Mouse (Mus musculus) spleen, embryonic (tissue): ENCODE measurements around the gene Olfr1347.

Source experiments
- CTCF ChIA-PET: fragments of 350-600 bp; sonication (Branson Sonifier 250); formaldehyde crosslinking; loops from one replicate; lab custom pipeline; 2022; lab: Charles Lee

Olfr1347 gene

DNA sequence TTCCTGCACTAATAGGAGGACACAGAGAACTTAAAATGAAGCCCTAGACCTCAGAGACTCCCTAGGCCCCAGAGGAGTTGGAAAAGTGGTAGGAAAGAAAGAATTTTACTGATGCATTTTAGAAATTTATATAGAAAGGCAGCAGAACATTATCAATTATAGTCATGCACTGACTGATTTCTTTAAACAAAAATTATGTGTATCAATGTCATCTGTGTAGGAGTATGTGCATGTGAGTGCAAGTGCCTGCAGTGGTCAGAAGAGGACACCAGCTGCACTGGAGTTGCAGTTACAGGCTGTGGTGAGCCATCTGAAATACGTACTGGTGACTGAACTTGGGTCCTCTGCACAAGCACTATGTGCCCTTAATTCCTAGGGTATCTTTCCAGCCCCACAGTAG, at the start of gene Olfr1347:
Gene Olfr1347, minus strand, starts transcription at position 101 of the 400 bp plus-strand sequence.
- CTCF ChIA-PET: no interaction called here

GRCm38 (mm10) chr7:6526141-6526540, 26.6 kb upstream of the Olfr1347 start:
- CTCF ChIA-PET: no interaction called here

DNA sequence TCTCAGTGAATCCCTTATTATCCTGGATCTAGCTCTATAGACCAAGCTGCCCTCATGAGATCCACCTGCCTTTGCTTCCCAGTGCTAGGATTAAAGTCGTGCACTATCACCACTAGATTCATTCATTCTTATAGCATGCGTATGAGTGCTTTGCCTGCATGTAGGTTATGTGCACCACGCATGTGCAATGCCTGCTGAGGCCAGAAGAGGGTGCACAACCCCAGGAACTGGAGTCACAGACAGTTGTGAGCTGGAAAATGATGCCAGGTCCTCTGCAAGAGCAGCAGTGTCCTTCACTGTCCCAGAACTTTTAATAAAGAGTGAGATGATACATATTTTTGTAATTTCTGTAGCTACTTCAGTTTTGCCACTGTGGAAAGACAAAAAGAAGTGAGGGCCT, 25.4 kb upstream of the Olfr1347 start:
- CTCF ChIA-PET: no interaction called here

DNA sequence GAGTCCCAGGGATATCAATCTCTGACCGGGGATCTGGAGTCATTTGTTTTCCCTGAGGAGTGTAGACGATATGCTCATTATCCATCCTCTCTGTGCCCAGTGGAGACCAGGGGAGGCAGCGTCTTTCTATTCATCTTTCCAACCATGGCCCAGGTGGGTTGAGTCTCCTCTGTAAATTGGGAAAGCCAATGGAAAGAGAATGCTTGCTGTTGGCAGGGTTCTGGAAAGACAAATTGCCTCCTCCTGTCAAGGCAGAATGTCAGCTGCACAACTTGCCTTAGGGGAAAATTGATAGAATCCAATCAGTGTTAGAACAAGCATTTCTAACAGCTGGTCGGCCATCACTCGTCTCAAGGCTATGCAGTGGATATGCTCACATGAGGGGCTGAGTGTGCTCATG, 23.3 kb upstream of the Olfr1347 start, which contains the start of gene Olfr1349:
Gene Olfr1349, minus strand, starts transcription at position 101 of the 400 bp plus-strand sequence.
- CTCF ChIA-PET: no interaction called here

- CTCF ChIA-PET: interaction anchor here (0.7 kb wide), 1 partner anchor 222 kb away, joined by 3 read pairs; no protein-coding TSS in a partner anchor
These were observed 22.1 kb upstream of the Olfr1347 start for GRCm38 (mm10) chr7:6521666-6522065.

- CTCF ChIA-PET: no interaction called here
These were observed 9.1 kb upstream of the Olfr1347 start, which contains the start of gene Olfr1348 for GRCm38 (mm10) chr7:6508648-6509047. Gene Olfr1348 (minus strand): TSS chr7:6508748.

- CTCF ChIA-PET: no interaction called here
These were observed 12.7 kb downstream of the Olfr1347 start, which contains the start of gene Olfr5 for GRCm38 (mm10) chr7:6486841-6487240. Gene Olfr5 (minus strand): TSS chr7:6486941.

DNA sequence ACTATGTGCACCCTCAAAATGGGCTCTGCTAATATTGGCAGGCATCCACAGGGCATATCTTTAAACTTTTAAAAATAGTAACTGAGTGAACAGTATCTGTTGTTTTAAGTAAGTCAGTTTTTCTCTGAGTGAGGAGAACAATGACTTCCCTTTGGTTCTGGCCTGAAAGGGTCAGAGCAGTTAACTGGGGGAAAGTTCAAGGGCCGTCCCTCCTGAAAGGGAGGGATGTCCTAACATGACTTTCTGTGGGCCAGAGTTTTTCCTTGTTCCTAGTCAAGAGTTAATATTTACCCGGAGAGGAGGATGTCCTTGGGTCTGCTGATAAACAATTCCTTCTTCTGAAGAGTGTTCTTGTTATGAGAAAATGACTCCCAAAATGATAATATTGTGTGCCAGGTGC, 21.9 kb downstream of the Olfr1347 start:
- CTCF ChIA-PET: interaction anchor here (0.6 kb wide), 1 partner anchor 267 kb away, joined by 12 read pairs; no protein-coding TSS in a partner anchor

DNA sequence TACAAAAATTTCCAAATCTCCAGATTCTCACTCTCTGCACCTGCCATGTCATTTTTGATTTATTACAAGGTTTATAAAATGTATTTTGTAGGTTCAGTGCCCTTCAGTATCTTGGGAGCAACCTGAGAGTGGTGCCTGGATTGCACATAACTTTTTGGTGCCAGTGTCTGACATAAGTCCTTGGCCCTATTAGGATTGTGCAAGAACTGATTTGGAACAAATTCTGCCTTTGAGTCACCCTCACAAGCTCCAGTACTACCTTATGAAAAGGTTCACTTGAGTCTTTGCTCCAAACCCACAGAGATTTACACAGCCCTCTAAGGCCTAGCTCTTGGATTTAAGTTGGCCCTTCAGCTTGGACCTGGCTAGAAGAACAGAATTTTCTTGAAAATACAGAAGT, 32.6 kb downstream of the Olfr1347 start, which contains the start of gene Olfr1346:
Gene Olfr1346, plus strand, starts transcription at position 151 of the 400 bp plus-strand sequence.
- CTCF ChIA-PET: no interaction called here

DNA sequence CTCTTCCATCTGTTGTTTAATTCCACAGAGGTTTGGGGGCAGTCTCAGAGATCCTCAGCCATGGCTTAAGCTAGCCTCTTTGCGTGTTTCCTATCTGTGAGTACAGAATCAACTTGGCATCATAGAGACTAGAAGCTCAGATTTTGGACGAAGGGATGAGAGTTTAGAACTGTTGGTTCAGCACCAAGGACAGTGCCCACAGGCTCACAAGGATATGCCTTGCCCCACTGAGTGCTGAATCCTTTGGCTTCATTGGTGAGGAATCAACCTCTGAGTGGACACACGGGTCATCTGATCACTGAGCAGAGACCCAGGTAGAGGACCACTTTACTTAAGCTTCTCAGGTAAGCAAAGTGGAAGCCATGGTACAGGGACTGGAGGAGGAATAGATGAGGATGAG, 43.2 kb downstream of the Olfr1347 start:
- CTCF ChIA-PET: no interaction called here

- CTCF ChIA-PET: no interaction called here
These were observed 43.7 kb downstream of the Olfr1347 start, which contains the start of gene Olfr1336 for GRCm38 (mm10) chr7:6455868-6456267. Gene Olfr1336 (plus strand): TSS chr7:6456168.

GRCm38 (mm10) chr7:6447771-6448170, 51.8 kb downstream of the Olfr1347 start:
- CTCF ChIA-PET: no interaction called here

DNA sequence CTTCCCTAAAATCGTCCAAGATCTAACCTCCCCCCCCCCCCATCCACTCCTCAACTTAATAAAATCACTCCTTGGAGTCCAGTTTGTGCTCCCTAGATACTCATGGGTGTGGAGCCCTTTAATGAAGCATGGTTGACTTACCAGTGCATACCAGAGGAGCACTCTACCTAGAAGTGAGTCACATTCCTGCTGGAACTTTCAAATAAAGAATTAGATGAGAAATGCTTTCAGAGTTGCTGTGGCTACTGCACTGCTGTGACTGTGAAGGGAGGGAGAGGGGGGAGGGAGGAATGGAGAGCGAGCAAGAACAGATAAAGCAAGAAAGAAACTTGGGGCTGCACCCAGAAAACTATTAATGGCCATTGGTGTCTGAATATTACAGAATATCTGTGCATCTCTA, 58.4 kb downstream of the Olfr1347 start:
- CTCF ChIA-PET: no interaction called here

DNA sequence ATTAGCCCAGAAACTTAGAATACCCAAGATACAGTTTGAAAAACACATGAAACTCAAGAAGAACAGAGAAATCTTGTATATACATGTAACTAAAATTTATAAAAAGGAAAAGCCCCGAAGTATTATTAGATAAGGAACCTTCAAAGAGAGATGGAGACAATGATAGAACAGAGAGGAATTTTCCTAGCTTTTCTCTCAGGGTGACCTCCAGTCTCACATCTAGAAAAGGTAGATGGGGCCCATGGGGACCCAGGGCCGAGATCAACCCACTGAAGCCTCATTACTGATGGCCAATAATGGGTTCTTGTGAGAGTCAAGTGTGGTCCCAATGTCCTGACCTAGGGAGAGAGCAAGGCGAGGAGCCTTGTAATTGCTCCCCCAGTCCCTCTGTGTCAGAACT, 61.2 kb downstream of the Olfr1347 start, which contains the start of gene Olfr1344:
Gene Olfr1344, plus strand, starts transcription at position 301 of the 400 bp plus-strand sequence.
- CTCF ChIA-PET: no interaction called here
